Mouse (Mus musculus) hindbrain, embryonic 12.5 days (tissue): ENCODE results near the gene Txnip. TPM values are rescaled to one million over a fixed set of nuclear protein-coding genes. Genes with fewer than 3 reads are reported as not detected.
"Not testable (repeated sequence)": the region's sequence is repeated elsewhere in the genome, so short reads cannot be mapped to it uniquely, and the experiment has no call there.

ENCODE experiments used
- ATAC-seq: fragments of 200-750 bp; cut with Nextera tagmentation; 2 replicates; pipeline ENCODE4 v1.8.0; 2017; ENCODE audit warnings: moderate TSS enrichment; ENCODE audit not compliant: low FRiP score
- H3K27ac ChIP-seq: fragments of 300-500 bp; sonication (generic); 2 replicates; pipeline ENCODE4 v1.5.1; 2016; ENCODE audit warnings: mild to moderate bottlenecking
- H3K27me3 ChIP-seq: fragments of 300-500 bp; sonication (generic); 2 replicates; pipeline ENCODE4 v1.6.1; 2016; ENCODE audit warnings: mild to moderate bottlenecking
- H3K36me3 ChIP-seq: fragments of 300-500 bp; sonication (generic); 2 replicates; pipeline ENCODE4 v1.6.1; 2016; ENCODE audit warnings: mild to moderate bottlenecking
- H3K4me1 ChIP-seq: fragments of 300-500 bp; sonication (generic); 2 replicates; pipeline ENCODE4 v1.6.1; 2016
- H3K4me2 ChIP-seq: fragments of 300-500 bp; sonication (generic); replicated peaks from 2 replicates; pipeline ENCODE4 v1.6.1; 2016; ENCODE audit warnings: mild to moderate bottlenecking
- H3K4me3 ChIP-seq: fragments of 300-500 bp; sonication (generic); 2 replicates; pipeline ENCODE4 v1.5.1; 2016; ENCODE audit warnings: mild to moderate bottlenecking
- H3K9ac ChIP-seq: fragments of 300-500 bp; sonication (generic); 2 replicates; pipeline ENCODE4 v1.6.1; 2016; ENCODE audit warnings: mild to moderate bottlenecking, moderate library complexity
- H3K9me3 ChIP-seq: fragments of 300-500 bp; sonication (generic); replicated peaks from 2 replicates; pipeline ENCODE4 v1.6.1; 2016; ENCODE audit warnings: mild to moderate bottlenecking
- WGBS: fragments of 180-500 bp; shearing (Covaris S2); methylation state at CpG from one replicate; pipeline ENCODE4 v1.1.7; 2016; 5-methylcytosine and 5-hydroxymethylcytosine counted together
- polyA plus RNA-seq: library from polyadenylated mRNA; unstranded; fragments of >200 nt; fragmentation: Nextera tagmentation; extraction: Ambion mirVana; gene quantifications from 2 replicates; pipeline ENCODE4 v1.2.1, GENCODE M21; 2016

Gene Txnip
- polyA plus RNA-seq, 1 experiment from 2014 or later: 58.7 TPM

DNA sequence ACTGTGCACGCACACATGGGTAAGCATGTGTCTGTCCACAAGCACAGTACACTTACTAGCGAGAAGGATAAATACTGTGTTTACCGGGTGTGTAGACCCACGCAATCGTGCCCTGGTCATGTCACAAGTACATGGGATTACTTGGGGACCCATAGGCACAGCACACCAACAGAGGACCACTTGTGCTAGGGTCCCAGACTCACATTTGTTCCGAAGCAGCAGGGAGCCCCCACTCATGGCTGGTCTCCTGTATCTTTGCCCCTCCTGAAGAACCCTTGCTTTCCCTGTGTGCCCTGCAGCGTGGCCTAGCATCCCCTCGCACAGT is 41.3 kb downstream of the Txnip start:
- Histone ChIP-seq H3K27ac (0 out of 2 replicates have a peak overlapping the region, but pooled peaks have one; percentile 79), H3K4me3 (peak overlapping the region; percentile 52; the same call in 1 of the 2 replicates), H3K9me3 (no peaks in the 10 kb centered on the region), H3K4me1 (peaks cover 64% of the 10 kb centered on the region), H3K27me3 (peaks cover 32% of the 10 kb centered on the region), H3K9ac (peak overlapping the region; percentile 78; the same call in 1 of the 2 replicates), H3K4me2 (peak overlapping the region; percentile 94), H3K36me3 (no peaks in the 10 kb centered on the region)
- no peak for ATAC-seq
- 38% methylated on average over 8 of the region's 8 CpGs for WGBS

DNA sequence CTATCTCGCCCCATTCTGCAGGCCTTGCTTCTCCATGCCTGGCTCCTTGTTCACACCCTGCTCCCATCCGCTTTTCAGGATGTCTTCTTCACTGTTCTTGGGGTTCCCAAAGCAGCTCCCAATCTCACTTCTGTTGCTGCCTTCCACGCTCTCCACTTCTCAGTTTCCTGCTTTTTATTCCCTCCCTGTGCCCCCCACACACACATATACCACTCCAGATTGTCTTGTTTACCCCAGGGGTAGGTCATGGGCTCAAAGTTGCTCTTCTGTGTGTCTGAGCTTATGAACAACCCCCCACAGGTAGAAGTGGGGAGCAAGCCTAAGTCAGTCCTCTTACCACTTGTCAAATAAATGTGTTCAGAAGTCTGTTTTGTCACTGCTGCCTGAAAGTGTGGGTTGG is 41.7 kb downstream of the Txnip start:
- WGBS: 68% methylated on average over 3 of the region's 3 CpGs
- Histone ChIP-seq H3K36me3 (0 out of 2 replicates have a peak, but pooled peaks cover 3% of the 10 kb centered on the region), H3K4me3 (no peak overlapping the region), H3K27me3 (peaks cover 32% of the 10 kb centered on the region), H3K4me1 (peaks cover 66% of the 10 kb centered on the region), H3K9me3 (no peaks in the 10 kb centered on the region), H3K4me2 (0 out of 2 replicates have a peak overlapping the region, but pooled peaks have one; percentile 2), H3K27ac (no peak overlapping the region), H3K9ac (no peak overlapping the region)
- ATAC-seq: no peak

DNA sequence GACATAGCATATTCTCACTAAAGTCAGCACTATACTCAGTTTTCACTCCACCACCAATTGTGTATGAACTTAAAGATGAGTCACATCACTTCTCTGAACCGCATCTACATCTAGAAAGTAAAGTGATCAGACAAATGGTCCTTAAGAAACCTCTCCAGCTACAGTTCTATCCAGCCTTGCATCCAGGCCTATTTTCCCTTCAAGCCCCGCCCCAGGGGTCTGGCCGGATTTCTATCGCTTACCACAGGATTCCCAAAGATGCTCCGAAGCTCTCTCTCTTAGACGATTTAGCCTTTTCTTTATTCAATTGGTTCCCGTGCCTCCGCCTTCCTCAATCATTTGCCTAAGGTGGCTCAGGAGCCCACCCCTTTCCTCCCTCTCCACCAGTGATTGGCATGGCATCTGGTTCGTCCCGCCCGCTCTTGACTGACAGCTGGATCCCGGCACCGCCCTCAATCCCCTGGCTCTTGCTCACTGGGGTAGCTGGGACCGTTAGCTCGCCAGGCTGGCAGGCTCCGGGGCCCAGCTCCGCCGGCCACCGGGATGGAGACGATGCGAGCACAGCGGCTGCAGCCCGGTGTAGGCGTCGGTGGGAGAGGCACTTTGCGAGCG is 43.0 kb downstream of the Txnip start, which contains the start of gene Lix1l:
Gene Lix1l, plus strand, starts transcription at position 511 of the 612 bp plus-strand sequence.
- Histone ChIP-seq H3K27ac (peak within 1 kb of the TSS; percentile 98), H3K4me3 (peak within 1 kb of the TSS; percentile 94), H3K27me3 (peaks cover 21% of the 10 kb centered on the region), H3K9me3 (no peaks in the 10 kb centered on the region), H3K9ac (peak within 1 kb of the TSS; percentile 97), H3K4me1 (peaks cover 71% of the 10 kb centered on the region), H3K4me2 (peak within 1 kb of the TSS; percentile 75), H3K36me3 (peaks cover 7% of the 10 kb centered on the region; the same call in 1 of the 2 replicates)
- 1% methylated on average over 27 of the region's 27 CpGs for WGBS
- peak; percentile 95 for ATAC-seq

DNA sequence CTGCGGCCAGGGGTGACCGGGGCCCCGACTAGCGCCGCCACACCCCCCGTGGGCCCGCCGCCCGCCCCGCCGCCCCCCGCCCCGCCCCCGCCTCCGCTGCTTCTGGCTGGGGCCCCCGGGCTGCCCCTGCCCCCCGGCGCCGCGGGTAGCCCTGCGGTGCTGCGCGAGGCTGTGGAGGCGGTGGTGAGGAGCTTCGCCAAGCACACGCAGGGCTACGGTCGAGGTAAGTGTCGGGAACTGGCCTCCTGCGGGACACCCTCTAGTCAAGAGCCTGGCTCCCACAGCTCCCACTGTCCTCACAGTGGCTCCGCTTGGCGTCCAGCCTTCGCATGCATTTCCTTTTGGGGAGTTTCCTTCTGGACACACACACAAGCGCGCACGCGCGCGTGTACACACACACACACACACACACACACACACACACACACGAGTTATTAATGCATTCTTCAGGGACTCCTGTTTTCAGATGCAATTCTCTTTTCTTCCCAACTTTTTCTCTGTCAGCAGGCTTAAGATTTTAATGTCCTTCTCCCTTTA is 43.6 kb downstream of the Txnip start:
- peaks cover 65% of the 10 kb centered on the region for H3K4me1 ChIP-seq
- peaks cover 16% of the 10 kb centered on the region for H3K27me3 ChIP-seq
- peak overlapping the region; percentile 97 for H3K9ac ChIP-seq
- H3K4me2 ChIP-seq: peak overlapping the region; percentile 75
- no peaks in the 10 kb centered on the region for H3K9me3 ChIP-seq
- WGBS: 1% methylated on average over 34 of the region's 40 CpGs
- H3K27ac ChIP-seq: peak overlapping the region; percentile 98
- peak overlapping the region; percentile 94 for H3K4me3 ChIP-seq
- H3K36me3 ChIP-seq: peaks cover 7% of the 10 kb centered on the region; the same call in 1 of the 2 replicates
- peak; percentile 74 for ATAC-seq

DNA sequence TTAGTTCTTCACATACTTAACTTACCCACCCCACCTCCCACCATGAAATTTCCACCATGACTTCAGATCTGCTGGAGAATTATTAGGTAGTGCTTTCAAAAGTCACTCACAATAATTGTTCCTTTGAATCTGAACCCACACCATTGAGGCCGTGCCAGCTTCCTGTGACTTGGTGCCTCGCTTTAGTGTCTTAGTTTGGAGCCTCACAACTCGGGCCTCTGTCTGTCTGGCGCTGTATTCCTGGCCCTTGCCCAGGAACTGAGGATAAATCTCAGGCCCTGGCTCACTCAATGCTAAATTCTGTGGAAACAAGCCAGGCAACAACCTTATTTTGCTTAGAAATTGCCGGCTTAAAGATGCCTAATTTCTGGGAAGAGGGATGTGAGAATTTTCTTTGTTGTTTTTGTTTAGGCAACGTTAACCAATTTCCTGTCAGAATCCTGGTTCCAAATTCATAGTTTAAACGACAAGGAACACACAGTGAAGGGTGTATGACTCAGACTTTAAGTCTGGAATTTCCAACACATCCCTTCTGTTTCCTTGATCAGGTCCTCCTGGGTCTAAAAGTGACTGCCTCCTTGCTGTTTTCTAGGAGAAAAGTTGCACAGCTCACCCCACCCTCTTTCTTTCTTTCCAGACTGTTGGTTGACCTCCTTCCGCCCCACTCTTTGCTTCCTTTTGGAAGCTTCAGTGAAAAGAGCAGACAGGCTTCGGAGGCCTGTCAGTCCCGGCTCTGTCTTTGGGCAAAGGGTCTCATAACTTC is 44.4 kb downstream of the Txnip start:
- H3K27ac ChIP-seq: peak overlapping the region; percentile 98
- peaks cover 7% of the 10 kb centered on the region; the same call in 1 of the 2 replicates for H3K36me3 ChIP-seq
- H3K4me3 ChIP-seq: peak overlapping the region; percentile 94
- H3K4me1 ChIP-seq: peaks cover 57% of the 10 kb centered on the region
- H3K4me2 ChIP-seq: peak overlapping the region; percentile 75
- H3K27me3 ChIP-seq: peaks cover 8% of the 10 kb centered on the region
- peak overlapping the region; percentile 97 for H3K9ac ChIP-seq
- ATAC-seq: no peak
- H3K9me3 ChIP-seq: no peaks in the 10 kb centered on the region
- 24% methylated on average over 10 of the region's 10 CpGs for WGBS

DNA sequence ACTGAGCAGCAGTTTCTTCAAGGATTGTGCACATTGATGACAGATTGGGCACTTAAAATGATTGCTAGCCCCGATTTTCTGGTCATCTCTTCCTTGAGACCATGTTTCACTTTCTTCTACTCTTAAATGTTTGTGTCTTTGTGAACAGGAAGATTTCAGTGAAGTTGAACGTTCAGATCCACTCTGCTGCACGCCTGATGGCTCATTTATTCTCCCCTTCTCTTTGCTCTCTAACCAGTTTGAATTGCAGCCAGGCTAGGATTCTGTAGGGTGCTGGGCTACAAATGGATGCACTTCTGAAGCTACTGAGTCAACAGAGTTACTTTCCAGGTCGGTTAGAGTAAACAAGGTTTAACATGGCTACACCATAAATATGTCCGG is 44.9 kb downstream of the Txnip start:
- 38% methylated on average over 5 of the region's 5 CpGs for WGBS
- Histone ChIP-seq H3K36me3 (peaks cover 7% of the 10 kb centered on the region; the same call in 1 of the 2 replicates), H3K27ac (peak overlapping the region; percentile 98), H3K4me1 (peaks cover 51% of the 10 kb centered on the region), H3K4me3 (peak overlapping the region; percentile 94), H3K9me3 (no peaks in the 10 kb centered on the region), H3K9ac (peak overlapping the region; percentile 97), H3K4me2 (peak overlapping the region; percentile 75), H3K27me3 (peaks cover 7% of the 10 kb centered on the region)
- ATAC-seq: no peak

DNA sequence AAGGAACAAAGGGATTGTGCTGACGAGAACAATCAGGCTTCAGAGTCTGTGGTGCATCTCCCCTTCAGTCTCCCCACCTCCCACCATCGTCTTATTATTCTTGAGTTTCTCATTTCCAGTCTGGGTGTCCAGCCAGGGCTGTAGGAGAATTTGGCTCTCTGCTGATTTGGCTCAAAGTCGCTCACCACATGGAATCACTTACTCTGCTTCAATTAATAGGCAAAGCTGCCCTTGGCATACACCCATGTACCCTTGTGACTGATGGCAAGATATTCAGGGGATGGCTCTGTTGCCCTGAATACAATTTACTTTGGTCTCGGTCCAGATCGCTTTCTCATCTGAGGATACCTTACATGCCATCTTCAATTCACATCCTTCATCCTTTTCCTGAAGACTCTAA is 45.6 kb downstream of the Txnip start:
- Histone ChIP-seq H3K9ac (peak overlapping the region; percentile 97), H3K27ac (peak overlapping the region; percentile 25; the same call in 1 of the 2 replicates), H3K4me3 (peak overlapping the region; percentile 94), H3K4me1 (peaks cover 48% of the 10 kb centered on the region), H3K36me3 (peaks cover 7% of the 10 kb centered on the region; the same call in 1 of the 2 replicates), H3K9me3 (no peaks in the 10 kb centered on the region), H3K27me3 (peaks cover 7% of the 10 kb centered on the region), H3K4me2 (peak overlapping the region; percentile 75)
- ATAC-seq: no peak
- 44% methylated on average over 5 of the region's 5 CpGs for WGBS

DNA sequence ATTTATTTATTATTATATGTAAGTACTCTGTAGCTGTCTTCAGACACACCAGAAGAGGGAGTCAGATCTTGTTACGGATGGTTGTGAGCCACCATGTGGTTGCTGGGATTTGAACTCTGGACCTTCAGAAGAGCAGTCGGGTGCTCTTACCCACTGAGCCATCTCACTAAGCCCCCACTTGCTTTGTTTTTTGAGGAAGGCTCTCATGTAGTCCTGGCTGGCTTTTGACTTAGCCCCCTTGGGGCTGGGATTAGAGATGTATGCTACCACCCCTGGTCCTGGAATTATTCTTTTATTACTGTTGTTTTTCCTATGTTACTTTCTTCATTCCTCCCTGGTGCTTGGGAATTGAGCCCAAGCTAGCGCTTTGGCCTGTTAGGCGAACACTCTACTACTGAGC is 48.2 kb downstream of the Txnip start:
- not testable (repeated sequence) for H3K27ac ChIP-seq, H3K9me3 ChIP-seq, H3K4me3 ChIP-seq, H3K9ac ChIP-seq, H3K36me3 ChIP-seq, ATAC-seq, H3K27me3 ChIP-seq, H3K4me2 ChIP-seq
- peaks cover 33% of the 10 kb centered on the region for H3K4me1 ChIP-seq
- 93% methylated on average over 4 of the region's 4 CpGs for WGBS

DNA sequence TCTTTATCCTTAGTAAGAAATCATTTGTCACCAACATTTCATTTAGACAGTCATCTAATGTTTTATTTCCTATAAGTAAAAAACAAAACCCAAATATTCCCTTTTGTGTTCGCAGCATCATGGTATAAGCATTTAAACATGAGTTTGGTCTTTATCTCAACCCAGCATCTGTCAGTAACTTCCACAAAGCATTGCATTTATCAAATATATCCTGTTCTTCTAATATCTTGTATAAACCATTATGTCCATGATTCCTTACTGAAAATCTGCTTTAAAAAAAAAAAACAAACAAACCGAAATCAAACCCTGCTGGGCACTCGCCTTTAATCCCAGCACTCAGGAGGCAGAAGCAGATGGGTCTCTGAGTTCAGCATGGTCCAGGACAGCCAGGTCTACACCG is 48.9 kb downstream of the Txnip start:
- Histone ChIP-seq H3K9ac (no peak overlapping the region), H3K4me2 (no peak overlapping the region), H3K4me1 (peaks cover 33% of the 10 kb centered on the region), H3K27me3 (no peaks in the 10 kb centered on the region), H3K27ac (no peak overlapping the region), H3K4me3 (no peak overlapping the region), H3K36me3 (peaks cover 7% of the 10 kb centered on the region; the same call in 1 of the 2 replicates), H3K9me3 (no peaks in the 10 kb centered on the region)
- ATAC-seq: no peak
- WGBS: 91% methylated on average over 4 of the region's 4 CpGs

Other genes with a start within 250 kb of the Txnip start
- not detected in 2 replicates for gene BC107364, start 105.7 kb upstream of the Txnip start, polyA plus RNA-seq
- gene Hfe2, start 32.8 kb upstream of the Txnip start, polyA plus RNA-seq: 0.70 and 2.5 TPM in 2 replicates
- gene Gm16253, start 19.0 kb downstream of the Txnip start, polyA plus RNA-seq: 1.3 and 1.7 TPM in 2 replicates
- gene Polr3gl, start 36.2 kb downstream of the Txnip start, polyA plus RNA-seq: 40.0 and 42.3 TPM in 2 replicates
- 4.6 and 5.1 TPM in 2 replicates for gene Ankrd34a, start 38.7 kb downstream of the Txnip start, polyA plus RNA-seq
- gene Lix1l, start 43.2 kb downstream of the Txnip start, polyA plus RNA-seq: 6.6 and 7.3 TPM in 2 replicates
- 142 and 152 TPM in 2 replicates for gene Rbm8a, start 72.0 kb downstream of the Txnip start, polyA plus RNA-seq
- 40.8 and 48.2 TPM in 2 replicates for gene Pex11b, start 77.4 kb downstream of the Txnip start, polyA plus RNA-seq
- 0.31 and 0.36 TPM in 2 replicates for gene Gm42957, start 77.5 kb downstream of the Txnip start, polyA plus RNA-seq
- gene Itga10, start 87.6 kb downstream of the Txnip start, polyA plus RNA-seq: 0.71 and 1.3 TPM in 2 replicates
- 0.57 and 0.58 TPM in 2 replicates for gene Ankrd35, start 112.2 kb downstream of the Txnip start, polyA plus RNA-seq
- 48.2 and 55.0 TPM in 2 replicates for gene Pias3, start 138.4 kb downstream of the Txnip start, polyA plus RNA-seq
- 10.9 and 13.9 TPM in 2 replicates for gene Nudt17, start 150.6 kb downstream of the Txnip start, polyA plus RNA-seq
- 35.9 and 36.0 TPM in 2 replicates for gene Polr3c, start 169.7 kb downstream of the Txnip start, polyA plus RNA-seq
- 78.2 and 87.9 TPM in 2 replicates for gene Rnf115, start 169.7 kb downstream of the Txnip start, polyA plus RNA-seq